Mouse (Mus musculus) E14TG2a.4 (cell line): ENCODE results near the gene Npas3.

ENCODE experiments used
- H3K27me3 ChIP-seq: 2 replicates; pipeline ENCODE4 v1.6.1; 2014; ENCODE audit warnings: low read length, control low read depth; ENCODE audit not compliant: insufficient read depth
- H3K36me3 ChIP-seq: 2 replicates; pipeline ENCODE4 v1.6.1; 2014; ENCODE audit warnings: low read length, control low read depth; ENCODE audit not compliant: insufficient read depth
- H3K4me1 ChIP-seq: replicated peaks from 2 replicates; pipeline ENCODE4 v1.6.1; 2014; ENCODE audit warnings: low read depth, low read length, control low read depth
- H3K4me3 ChIP-seq: replicated peaks from 2 replicates; pipeline ENCODE4 v1.5.1; 2014; ENCODE audit warnings: mild to moderate bottlenecking, low read length
- H3K9me3 ChIP-seq: 2 replicates; pipeline ENCODE4 v1.6.1; 2014; ENCODE audit warnings: low read length, control low read depth
- CTCF ChIP-seq: conservative IDR thresholded peaks from 2 replicates; pipeline ENCODE4 v1.5.1; 2014; ENCODE audit warnings: low read length
- NANOG ChIP-seq: IDR thresholded peaks from 2 replicates; pipeline ENCODE4 v1.6.1; 2014; ENCODE audit warnings: borderline replicate concordance, low read length, mixed read lengths
- POU5F1 ChIP-seq: IDR thresholded peaks from 2 replicates; pipeline ENCODE4 v1.6.1; 2014; ENCODE audit warnings: low read length, borderline replicate concordance

Gene Npas3

DNA sequence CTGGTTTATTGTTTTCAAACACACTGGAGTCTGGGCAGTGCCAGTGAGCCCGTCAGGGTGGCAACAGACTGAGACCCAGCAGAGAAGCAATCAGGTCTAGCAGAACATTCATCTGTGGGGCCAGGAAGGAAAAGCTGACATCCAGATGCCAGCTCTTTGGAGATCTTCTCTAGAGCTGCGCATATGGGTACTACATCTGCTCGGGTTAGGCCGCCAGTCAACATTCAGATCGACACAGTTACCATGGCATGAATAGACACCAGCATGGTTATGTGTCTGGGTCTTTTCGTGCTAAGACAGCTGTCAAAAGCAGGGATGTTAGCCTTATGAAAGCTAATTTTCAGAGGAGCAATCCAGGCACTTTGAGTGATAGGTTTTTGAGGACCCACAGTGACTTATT, 407.8 kb downstream of the Npas3 start:
- H3K4me3 ChIP-seq: no peak overlapping the region
- no peaks in the 10 kb centered on the region for H3K27me3 ChIP-seq
- H3K36me3 ChIP-seq: no peaks in the 10 kb centered on the region
- H3K9me3 ChIP-seq: no peaks in the 10 kb centered on the region
- TF ChIP-seq POU5F1 (no peak), CTCF (no peak), NANOG (no peak)
- H3K4me1 ChIP-seq: no peaks in the 10 kb centered on the region

DNA sequence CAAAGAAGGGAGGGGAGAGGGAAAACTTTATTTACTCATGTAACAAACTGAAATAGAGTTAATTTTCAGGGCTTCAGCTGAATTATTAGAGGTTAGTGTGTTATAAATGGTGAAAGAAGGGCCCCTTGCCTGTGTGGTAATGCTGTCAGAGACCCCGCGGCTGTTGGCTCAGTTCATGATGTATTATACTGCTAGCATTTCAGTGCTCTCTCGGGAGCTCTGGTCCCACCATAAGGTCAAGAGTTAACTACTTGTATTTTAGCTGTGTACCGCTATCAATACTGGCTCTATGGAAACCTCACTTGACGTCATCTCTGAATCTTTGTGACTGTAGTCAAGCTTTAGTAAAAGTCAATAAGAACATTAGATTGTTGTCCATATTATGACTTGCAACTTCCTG, 415.6 kb downstream of the Npas3 start:
- Histone ChIP-seq H3K9me3 (no peaks in the 10 kb centered on the region), H3K4me3 (no peak overlapping the region), H3K36me3 (no peaks in the 10 kb centered on the region), H3K4me1 (no peaks in the 10 kb centered on the region), H3K27me3 (no peaks in the 10 kb centered on the region)
- no peak for TF ChIP-seq POU5F1

DNA sequence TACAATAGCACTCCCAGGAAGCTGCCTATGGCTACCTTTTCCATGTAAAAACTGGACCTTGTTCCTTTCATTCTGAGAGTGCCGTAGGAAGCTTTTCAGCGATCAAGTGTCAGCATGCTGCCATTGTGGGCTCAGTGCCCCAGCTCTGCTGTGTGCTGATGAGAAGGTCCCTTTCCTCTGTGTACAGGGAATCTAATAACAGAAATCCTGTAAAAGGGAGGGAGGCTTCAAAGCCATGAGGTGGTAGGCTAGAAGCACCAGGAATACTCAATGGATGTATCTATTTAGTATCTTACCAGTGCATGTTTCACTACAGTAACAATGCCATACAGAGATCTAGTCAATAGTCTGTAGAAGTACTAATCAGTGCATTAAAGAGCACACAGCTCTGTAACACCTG, 423.4 kb downstream of the Npas3 start:
- Histone ChIP-seq H3K4me1 (peaks cover under 1% of the 10 kb centered on the region; the same call in 1 of the 2 replicates), H3K9me3 (no peaks in the 10 kb centered on the region), H3K4me3 (no peak overlapping the region), H3K27me3 (no peaks in the 10 kb centered on the region), H3K36me3 (no peaks in the 10 kb centered on the region)
- TF ChIP-seq NANOG (no peak), CTCF (no peak), POU5F1 (no peak)

- Histone ChIP-seq H3K4me3 (no peak overlapping the region), H3K36me3 (no peaks in the 10 kb centered on the region), H3K4me1 (peaks cover 16% of the 10 kb centered on the region), H3K27me3 (no peaks in the 10 kb centered on the region), H3K9me3 (no peaks in the 10 kb centered on the region)
- no peak for TF ChIP-seq POU5F1
- no peak for TF ChIP-seq NANOG
- TF ChIP-seq CTCF: no peak
Observed at GRCm38 (mm10) chr12:53677091-53677630, 428.7 kb downstream of the Npas3 start.

- H3K4me1 ChIP-seq: peaks cover 16% of the 10 kb centered on the region
- H3K4me3 ChIP-seq: no peak overlapping the region
- H3K9me3 ChIP-seq: no peaks in the 10 kb centered on the region
- no peaks in the 10 kb centered on the region for H3K36me3 ChIP-seq
- no peaks in the 10 kb centered on the region for H3K27me3 ChIP-seq
- TF ChIP-seq POU5F1 (no peak), CTCF (no peak), NANOG (peak; percentile 77; the same call in 1 of the 2 replicates)
Observed at GRCm38 (mm10) chr12:53678166-53678565, 429.7 kb downstream of the Npas3 start.

DNA sequence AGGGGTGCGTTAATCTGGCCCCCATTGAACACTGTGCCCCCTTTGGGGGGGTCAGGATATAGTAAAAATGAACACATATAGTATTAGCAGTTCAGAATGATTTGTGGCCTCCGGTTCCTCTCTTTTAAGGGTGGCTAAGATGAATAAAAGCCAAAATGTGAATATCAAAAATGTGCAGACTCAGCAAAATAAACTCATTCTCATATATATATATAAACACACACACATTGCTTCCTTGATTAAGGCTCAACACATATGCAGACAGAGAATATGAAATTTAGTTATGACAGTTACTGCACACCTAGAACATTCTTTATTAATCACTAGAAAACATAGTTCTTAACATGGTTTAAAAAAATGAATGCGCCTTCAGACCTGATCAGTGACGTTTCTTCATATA, 430.7 kb downstream of the Npas3 start:
- Histone ChIP-seq H3K4me3 (no peak overlapping the region), H3K9me3 (no peaks in the 10 kb centered on the region), H3K36me3 (no peaks in the 10 kb centered on the region), H3K27me3 (no peaks in the 10 kb centered on the region), H3K4me1 (peaks cover 16% of the 10 kb centered on the region)
- TF ChIP-seq POU5F1: no peak
- TF ChIP-seq NANOG: no peak
- TF ChIP-seq CTCF: no peak

DNA sequence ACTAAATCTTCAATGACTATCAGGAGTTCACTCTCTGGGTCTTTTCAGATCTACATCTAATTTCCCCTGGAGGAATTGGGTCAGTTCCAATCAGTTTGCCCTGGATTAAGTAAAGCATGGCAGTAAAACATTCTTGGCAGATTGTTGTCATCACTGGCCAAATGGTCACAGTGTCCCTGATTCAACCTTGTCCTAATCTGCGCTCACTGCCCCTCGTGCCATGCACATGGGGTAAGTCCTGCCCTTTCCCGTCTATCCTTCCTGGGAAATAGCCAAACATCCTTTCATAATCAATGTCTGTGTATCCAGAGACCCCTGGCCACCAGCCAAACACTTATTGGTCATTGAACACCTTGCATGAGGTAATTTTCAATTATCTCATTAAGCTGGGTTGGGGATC, 432.0 kb downstream of the Npas3 start:
- H3K4me1 ChIP-seq: peaks cover 16% of the 10 kb centered on the region
- H3K36me3 ChIP-seq: no peaks in the 10 kb centered on the region
- no peaks in the 10 kb centered on the region for H3K9me3 ChIP-seq
- no peaks in the 10 kb centered on the region for H3K27me3 ChIP-seq
- H3K4me3 ChIP-seq: no peak overlapping the region
- no peak for TF ChIP-seq CTCF
- TF ChIP-seq POU5F1: no peak
- TF ChIP-seq NANOG: no peak

DNA sequence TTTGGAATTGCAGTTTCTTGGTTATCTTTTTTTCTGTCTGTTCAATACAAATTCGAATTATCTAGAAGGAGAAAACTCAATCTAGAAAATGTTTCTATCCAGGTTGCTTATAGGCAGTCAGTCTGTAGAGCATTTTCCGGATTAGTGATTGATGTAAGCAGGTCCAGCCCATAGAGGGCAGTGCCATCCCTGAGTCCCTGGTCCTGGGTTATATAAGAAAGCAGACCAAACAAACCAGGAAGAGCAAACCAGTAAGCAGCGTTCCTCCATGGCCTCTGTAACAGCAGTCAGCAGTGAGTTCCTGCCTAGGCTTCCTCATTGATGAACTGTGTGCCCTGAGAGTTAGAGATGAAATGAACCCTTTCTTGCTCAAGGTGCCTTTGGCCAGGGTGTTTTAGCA, 433.6 kb downstream of the Npas3 start:
- Histone ChIP-seq H3K9me3 (no peaks in the 10 kb centered on the region), H3K4me3 (no peak overlapping the region), H3K27me3 (no peaks in the 10 kb centered on the region), H3K36me3 (no peaks in the 10 kb centered on the region), H3K4me1 (peaks cover 14% of the 10 kb centered on the region)
- no peak for TF ChIP-seq CTCF
- TF ChIP-seq POU5F1: no peak
- TF ChIP-seq NANOG: no peak

DNA sequence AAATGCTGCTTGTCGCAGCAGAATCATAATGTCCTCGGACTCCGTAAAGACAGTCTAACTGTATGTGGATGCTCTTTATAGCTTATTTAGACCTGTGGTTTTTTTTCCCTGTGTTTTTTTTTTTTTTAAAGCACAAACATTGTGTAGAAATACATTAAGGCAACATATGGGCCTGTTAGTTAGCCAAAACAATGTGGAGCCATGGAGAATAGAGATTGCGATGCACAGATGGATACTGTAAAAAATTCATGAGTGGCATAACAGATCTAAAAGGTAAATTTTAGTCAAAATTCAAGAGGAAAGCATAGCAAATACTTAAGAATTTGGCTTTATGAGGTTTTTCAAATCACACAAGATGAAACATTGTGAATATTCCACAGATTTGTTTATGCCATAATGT, 444.0 kb downstream of the Npas3 start:
- Histone ChIP-seq H3K36me3 (no peaks in the 10 kb centered on the region), H3K4me3 (no peak overlapping the region), H3K27me3 (no peaks in the 10 kb centered on the region), H3K4me1 (no peaks in the 10 kb centered on the region), H3K9me3 (no peaks in the 10 kb centered on the region)
- no peak for TF ChIP-seq CTCF
- TF ChIP-seq POU5F1: no peak
- TF ChIP-seq NANOG: no peak
